Mouse (Mus musculus) liver, embryonic 14.5 days (tissue): ENCODE data around the gene Hsf4.

Source experiments
- CTCF ChIP-seq: IDR thresholded peaks from 2 replicates; pipeline ENCODE4 v1.5.1; 2016; ENCODE audit warnings: antibody characterized with exemption, low read depth, control low read depth
- EP300 ChIP-seq: IDR thresholded peaks from 2 replicates; pipeline ENCODE4 v1.6.1; 2016; ENCODE audit warnings: antibody characterized with exemption, low read depth

GRCm38 (mm10) chr8:105299962-105300361 is 30.4 kb downstream of the Hsf4 start:
- TF ChIP-seq CTCF (no peak), EP300 (peak; percentile 91)
